Mouse (Mus musculus) brain, adult 2 months (tissue): ENCODE measurements at regions not wholly inside any gene's neighbourhood (a gene's known extent, or its start where the extent isn't known, plus 50 kb on each side); places are given as distances from the start of the nearest gene placed in this dataset.

Experiments used
- DNase-seq: peaks from one replicate; pipeline ENCODE4 v3.0.0; 2011; ENCODE audit warnings: low read depth, low spot score

- no peak for DNase-seq
Measured at GRCm38 (mm10) chr13:56021716-56022115, 114.4 kb downstream of the H2afy start.

DNA sequence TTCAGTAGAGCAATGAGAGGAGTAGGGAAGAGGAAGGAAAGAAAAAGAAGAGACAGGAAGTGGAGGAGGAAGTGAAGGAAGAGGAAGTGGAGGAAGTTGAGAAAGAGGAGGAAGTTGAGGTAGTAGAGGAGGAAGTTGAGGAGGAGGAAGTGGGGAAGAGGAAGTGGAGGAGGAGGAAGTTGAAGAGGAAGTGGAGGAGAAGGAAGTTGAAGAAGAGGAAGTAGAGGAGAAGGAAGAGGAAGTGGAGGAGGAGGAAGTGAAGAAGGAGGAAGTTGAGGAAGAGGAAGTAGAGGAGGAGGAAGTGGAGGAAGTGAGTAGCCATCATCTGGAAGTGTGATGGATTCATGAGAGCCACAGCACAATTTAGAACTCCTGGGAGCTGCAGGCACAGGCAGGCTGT lies 122.2 kb downstream of the H2afy start:
- no peak for DNase-seq

DNA sequence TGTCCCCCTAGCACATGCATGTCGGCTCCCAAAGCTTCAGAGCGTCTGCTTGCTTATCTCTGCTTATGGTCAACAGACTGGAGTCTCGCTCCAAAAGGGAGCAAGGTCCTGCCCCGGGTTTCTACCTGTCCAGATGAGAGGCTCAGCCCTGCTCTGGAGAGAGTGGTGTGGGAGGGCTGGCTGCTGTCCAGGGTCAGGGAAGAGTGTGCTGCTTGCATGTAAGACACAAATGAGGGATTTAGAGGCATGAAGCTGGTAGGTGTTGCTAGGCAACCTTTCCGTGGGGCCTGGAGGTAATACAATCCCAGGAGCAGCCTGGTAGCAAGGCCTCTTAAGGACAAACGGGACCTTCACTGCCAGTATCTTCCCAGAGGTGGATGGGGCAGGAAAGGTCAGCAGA lies 125.7 kb downstream of the H2afy start:
- peak; percentile 58 for DNase-seq

- DNase-seq = peak; percentile 39
Measured at GRCm38 (mm10) chr13:56006827-56007226, 129.3 kb downstream of the H2afy start.

DNA sequence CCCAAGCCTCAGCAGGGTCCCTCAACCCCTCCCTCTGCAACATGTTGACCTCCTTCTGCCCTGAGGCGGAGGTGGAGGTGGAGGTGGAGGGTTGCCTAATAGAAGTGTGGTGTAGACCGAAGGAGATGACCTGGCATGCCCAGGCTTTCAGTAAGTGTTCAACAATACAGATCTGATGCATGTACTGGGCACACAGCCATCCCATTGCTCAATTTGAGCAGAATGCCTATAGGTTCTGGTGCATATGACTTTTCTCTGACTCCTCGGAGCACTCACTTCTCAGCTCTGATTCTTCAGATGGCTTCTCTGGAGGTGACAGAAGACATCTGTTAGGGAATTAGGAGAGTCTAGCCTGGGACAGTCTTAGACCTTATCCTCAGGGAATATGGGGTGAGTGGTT lies 130.4 kb downstream of the H2afy start:
- no peak for DNase-seq

- peak; percentile 94 for DNase-seq
Measured at GRCm38 (mm10) chr13:56003724-56004393, 132.3 kb downstream of the H2afy start.

- DNase-seq = peak; percentile 16
Measured at GRCm38 (mm10) chr13:55995255-55995654, 140.9 kb downstream of the H2afy start.

DNA sequence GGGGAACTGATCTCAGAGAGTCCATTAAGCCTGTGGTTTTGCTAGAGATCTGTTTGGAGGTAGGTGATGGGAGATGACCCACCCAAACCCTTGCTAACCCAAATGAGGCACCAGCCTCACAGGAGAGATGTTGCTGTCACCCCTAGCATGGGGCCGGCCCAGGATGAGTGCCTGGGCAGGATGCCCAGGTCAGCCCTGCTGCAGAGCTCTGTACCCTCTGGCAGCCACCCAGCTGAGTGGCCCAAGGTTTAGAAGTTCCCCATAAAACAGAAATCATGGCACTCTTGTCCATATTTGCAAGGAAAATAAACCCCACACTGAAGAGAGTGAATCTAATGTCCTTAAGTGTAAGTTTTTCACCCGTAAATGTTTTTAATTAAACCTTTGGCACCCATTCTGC lies 141.7 kb downstream of the H2afy start:
- DNase-seq = no peak

DNA sequence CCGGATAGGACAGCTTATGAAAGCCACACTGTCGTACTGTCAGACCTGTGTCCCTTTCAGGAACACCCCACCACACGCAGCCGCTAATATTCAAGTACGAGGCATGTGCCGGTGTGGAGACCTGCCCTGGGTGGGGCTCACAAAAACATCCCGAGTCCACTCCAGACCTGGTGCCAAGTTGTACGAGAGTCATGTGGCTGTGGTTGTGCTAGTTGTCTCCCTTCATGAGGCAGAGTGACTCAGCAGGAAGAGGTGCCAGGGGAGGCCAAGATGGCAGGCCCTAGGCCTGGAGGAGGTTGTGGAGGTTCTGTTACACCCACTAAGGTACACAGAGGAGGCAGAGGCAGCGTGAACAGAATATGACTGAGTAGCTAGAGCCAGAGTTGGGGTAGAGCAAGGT lies 143.5 kb downstream of the H2afy start:
- DNase-seq = no peak

- DNase-seq = no peak
Measured at GRCm38 (mm10) chr13:55991216-55991615, 144.9 kb downstream of the H2afy start.

GRCm38 (mm10) chr13:55990186-55990585 lies 146.0 kb downstream of the H2afy start:
- DNase-seq = peak; percentile 76

- peak; percentile 13 for DNase-seq
Measured at GRCm38 (mm10) chr13:55989401-55989800, 146.8 kb downstream of the H2afy start.

GRCm38 (mm10) chr13:55985396-55985795 lies 149.4 kb upstream of the Pitx1 start:
- DNase-seq = no peak

- no peak for DNase-seq
Measured at GRCm38 (mm10) chr13:55984772-55985171, 148.8 kb upstream of the Pitx1 start.

- DNase-seq = no peak
Measured at GRCm38 (mm10) chr13:55983851-55984250, 147.9 kb upstream of the Pitx1 start.

- no peak for DNase-seq
Measured at GRCm38 (mm10) chr13:55981041-55981440, 145.0 kb upstream of the Pitx1 start.

DNA sequence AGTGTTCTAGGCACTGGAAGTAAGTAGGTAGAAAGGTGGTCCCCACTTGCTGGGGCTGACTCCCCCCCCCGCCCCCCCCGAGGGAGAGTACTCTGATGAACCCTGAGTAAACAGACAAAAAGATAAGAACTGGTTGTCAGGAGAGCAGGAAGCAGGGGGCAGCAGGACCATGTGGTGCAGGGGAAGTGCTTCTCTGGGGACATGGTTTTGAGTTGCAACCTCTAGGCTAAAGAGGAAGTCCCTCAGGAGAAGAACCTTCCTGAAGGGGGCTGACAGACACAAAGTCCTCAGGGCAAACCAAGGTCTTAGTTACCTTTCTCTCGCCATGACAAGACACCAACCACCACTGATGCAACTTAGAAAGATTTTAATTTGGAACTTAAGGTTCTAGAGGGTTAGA lies 141.9 kb upstream of the Pitx1 start:
- no peak for DNase-seq

- DNase-seq = peak; percentile 21
Measured at GRCm38 (mm10) chr13:55976911-55977381, 141.0 kb upstream of the Pitx1 start.

DNA sequence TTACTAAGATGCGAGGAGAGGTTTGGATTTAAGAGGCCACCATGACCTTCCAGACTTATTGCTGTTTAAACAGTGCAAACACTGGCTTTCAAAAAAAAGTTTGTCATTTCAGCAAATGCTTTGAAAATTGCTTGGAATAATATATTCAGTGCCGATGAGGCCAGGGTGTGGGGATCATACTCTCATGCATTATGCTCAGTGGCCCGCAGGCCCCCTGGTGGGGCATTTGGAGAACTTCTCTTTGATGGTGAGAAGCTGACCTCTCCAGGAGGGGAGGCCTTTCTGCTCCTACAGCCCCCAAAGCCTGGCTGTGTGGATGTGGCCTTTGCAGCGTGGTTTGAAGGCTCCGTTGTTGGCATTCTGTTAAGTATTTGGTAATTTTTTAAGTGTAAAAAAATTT lies 138.1 kb upstream of the Pitx1 start:
- DNase-seq = no peak

- no peak for DNase-seq
Measured at GRCm38 (mm10) chr13:55970687-55971086, 134.7 kb upstream of the Pitx1 start.

DNA sequence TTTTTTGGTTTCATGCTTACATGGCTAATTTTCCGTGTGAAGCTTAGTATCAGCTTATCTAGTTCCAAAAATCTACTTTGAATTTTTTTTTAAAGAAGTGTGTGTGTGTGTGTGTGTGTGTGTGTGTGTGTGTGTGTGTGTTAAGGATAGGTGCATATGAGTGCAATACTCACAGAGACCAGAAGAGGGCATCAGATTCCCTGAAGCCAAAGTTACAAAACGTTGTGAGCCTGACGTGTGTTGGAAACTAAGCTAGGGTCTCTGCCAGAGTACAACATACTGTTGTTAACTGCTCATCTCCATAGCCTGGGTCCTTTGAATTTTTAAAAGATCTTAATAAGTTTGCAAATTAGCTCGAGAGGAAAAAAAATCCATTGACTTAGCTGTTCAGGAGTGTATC lies 133.5 kb upstream of the Pitx1 start:
- no peak for DNase-seq

GRCm38 (mm10) chr13:55967151-55967550 lies 131.2 kb upstream of the Pitx1 start:
- DNase-seq = no peak

- peak; percentile 65 for DNase-seq
Measured at GRCm38 (mm10) chr13:55963005-55963620, 127.1 kb upstream of the Pitx1 start.
